Mouse (Mus musculus) MEL-GATA-1-ER (cell line): Measurements from ENCODE around the gene Nyap1.

Source experiments
- DNase-seq: peaks from one replicate; pipeline ENCODE4 v3.0.0-alpha.2; 2012; ENCODE audit warnings: low read depth; ENCODE audit errors: extremely low read depth

Nyap1 gene

DNA sequence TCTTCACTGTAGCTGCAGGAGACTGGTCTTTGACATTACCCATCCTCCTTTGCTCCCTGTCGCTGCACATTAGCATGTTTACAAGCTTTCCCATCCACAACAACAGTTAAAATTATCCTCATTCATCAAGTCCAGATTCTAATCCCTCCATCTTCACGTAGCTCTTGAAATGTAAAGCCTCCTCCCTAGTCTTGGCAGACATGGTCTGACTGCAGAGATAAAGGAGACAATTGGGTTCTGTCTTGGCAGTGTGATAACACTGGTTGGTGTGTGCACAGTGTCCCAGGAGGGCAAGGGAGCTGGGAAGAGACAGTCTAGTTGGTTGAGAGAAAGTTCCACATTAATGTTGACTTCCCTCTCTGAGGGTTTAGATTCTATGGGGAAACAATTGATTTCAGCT is 41.6 kb downstream of the Nyap1 start:
- DNase-seq: no peak

DNA sequence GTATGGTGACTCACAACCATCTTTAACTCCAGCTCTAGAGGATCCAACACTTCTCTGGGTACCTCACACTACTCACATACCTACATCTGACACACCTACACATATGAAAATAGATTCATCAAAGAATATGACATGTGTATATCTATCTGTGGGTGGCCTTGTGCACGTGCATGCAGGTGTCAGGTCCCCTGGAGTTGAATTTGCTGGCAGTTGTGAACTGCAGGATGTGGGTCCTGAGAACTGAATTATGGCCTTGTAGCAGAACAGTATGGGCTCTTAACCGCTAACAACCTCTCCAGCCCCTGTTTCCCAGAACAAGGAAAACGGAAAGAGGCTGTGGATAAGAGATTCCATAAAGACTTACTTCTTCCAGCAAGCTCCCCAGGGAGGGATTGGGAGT is 42.3 kb downstream of the Nyap1 start:
- DNase-seq: no peak

DNA sequence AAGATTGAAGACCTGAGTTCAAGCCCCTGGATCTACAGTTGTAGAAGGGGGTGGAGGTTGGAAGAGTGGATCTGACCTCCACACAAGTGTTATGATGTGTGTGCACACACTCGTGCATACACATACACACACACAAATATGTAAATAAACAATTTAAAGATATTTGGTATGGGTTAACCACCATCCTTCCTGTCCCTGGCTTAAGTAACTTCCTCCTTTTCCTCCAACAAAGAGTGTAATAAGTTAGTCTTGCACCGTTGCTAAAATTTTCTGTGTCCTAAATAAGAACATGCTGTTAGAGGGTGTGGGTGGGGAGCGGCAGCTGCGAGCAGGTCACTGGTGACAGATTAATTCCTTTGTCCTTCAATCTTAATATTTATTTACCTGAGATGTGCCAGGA is 45.5 kb downstream of the Nyap1 start:
- DNase-seq: no peak

DNA sequence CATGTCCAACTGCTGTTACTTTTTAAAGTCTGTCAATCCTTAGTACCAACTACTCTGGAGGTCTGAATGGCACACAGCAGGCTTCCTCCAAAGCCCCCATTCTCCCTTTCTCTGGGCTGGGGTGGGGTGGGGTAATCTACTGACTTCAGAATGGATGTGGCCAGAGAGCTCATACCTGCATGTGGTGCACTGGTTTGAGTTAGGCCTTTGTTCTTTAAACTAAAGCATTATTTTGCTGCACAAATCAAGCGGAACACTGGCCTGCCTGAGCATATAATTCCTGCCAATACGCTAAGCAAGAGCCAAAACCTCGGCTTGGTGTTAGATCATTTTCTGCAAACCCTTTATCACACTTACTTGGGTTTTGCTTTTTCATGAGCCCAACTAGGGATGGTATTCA is 46.6 kb downstream of the Nyap1 start:
- no peak for DNase-seq

DNA sequence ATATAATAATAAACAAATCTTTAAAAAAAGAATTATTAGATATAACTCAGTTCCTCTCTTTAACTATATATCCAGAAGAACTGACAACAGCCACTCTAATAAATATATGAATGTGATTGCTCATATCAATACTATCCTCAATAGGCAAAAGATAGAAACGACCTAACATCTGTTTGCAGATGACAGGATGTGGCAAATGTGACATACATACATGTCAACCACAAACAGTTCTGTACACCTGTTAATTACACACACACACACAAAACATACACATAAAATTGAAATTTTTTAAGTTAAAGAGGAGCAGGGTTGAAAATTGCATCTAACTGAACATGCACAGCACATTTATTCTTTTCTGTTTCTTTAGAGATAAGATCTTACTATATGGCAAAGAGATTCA is 49.5 kb downstream of the Nyap1 start:
- DNase-seq: no peak

DNA sequence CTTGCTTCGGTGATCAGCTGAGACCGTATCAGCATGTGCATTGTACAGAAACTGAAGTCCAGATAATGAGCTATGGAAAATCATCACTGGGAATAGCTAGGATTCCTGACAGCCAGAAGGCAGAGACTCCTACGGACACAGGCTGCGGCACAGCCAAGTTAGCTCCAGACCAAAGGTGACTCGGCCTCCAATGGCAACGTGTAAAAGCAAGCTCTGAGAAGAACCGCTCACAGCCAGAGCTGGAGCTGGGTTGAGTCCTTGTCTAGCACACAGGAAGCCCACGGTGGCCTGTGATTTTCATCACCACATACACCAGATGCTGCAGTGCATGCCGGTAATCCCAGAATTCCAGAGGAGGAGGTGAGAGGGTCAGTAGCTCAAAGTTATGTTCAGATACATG is 50.9 kb downstream of the Nyap1 start:
- DNase-seq: no peak

DNA sequence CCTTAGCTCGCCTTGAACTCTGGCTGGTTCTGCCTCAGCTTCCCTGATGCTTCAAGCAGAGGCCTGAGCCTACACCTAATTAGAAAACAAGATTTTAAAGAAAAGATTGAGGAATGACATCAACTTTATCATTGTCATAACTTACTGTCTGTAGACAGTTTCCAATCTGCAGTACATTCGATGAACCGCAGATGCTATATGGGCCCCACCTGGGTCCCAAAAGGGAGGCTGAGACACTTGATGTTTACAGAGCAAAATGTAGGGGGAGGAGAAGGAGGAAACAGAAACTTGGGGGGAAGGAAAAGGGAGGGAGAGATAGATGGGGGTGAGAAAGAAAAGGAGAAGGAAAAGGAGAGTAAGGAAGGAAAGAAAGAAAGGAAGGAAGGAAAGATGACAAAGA is 51.4 kb downstream of the Nyap1 start:
- DNase-seq: no peak

DNA sequence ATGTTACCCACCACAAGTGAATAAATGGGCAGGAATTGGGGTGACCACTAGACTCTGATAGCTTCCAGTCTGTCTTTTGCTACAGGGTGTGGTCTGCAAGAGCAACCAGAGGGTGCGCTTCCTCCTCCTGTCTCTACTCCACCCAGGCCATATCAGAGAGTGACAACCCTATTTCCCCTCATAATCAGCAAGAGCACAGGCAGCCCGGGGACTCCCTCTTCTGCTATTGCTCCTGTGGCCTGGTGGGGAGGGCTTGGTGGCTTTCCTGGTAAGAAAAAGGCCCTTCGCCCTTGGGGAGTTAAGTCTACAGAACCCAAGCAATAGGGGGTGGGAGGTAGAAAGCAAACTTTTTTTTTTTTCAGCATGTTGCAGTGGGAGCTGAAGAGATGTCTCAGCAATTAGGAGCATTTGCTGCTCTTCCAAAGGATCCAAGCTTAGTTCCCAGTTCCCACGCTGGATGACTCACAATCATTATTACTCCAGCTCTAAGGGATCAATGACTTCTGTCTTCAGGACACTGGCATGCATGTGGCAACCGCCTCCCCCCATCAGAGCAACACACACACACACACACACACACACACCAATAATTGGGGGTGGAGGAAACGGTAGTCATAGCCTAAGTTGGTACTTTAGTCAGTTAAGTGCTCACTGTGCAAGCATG is 55.1 kb downstream of the Nyap1 start:
- DNase-seq: peak; percentile 98

DNA sequence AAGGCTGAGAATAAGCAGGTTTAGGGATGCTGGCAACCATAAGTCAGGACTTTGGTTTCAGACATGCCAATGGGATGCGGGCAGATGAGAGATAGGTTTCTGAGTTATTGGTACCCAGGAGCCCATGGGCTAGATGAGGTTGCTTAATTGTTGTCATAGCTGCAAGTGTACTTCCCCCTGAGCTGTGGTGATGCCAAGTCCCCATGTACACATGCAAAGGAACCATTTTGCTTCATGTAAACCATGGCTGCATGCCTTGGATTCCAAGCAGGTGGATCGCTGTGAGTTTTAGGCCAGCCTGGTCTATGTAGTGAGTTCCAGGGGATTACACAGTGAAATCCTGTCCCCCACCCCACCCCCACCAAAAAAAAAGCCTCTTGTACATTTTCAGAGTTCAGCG is 55.8 kb downstream of the Nyap1 start:
- DNase-seq: peak; percentile 75

DNA sequence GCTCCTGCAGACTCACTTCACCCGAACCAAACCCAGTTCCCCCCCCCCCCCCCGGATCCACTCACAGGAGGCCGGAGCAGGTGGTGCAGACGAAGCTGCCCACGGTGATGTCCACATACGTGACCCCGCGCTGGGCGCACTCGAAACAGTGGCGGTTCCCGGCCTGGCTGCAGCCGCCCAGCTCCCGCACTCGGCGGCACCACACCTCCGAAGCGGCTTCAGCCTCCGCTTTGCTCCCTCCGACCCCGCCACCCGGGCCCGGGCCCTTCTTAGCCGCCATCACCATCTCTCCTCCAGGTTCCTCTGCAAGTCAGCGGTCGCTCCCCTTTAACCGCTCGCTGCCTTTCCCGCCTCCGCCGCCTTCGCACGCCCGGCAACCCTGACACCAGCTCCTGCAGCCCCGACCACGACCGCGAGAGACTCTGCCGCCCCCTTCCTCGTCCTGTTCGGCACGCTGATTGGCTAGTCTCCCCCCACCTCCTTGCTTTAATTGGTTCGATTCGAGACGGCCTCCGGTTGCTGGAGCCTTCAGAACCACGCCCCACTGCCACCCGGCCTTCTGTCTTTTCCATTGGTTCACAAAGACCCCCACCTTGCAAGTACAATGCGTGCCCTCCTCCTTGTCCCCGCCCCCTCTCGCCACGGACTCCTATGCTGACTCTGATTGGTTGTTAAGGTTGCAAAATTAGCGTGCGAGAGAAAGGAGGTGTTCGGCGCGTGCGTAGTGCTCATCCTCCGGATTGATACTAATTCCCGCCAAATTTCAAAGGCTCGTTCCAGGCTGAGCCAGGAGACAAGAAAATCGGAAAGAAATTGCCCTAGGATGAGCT is 56.9 kb downstream of the Nyap1 start, which contains the start of gene Agfg2:
Gene Agfg2 (minus strand): TSS at position 433 of the 830 bp plus-strand sequence.
- DNase-seq: peak; percentile 99

DNA sequence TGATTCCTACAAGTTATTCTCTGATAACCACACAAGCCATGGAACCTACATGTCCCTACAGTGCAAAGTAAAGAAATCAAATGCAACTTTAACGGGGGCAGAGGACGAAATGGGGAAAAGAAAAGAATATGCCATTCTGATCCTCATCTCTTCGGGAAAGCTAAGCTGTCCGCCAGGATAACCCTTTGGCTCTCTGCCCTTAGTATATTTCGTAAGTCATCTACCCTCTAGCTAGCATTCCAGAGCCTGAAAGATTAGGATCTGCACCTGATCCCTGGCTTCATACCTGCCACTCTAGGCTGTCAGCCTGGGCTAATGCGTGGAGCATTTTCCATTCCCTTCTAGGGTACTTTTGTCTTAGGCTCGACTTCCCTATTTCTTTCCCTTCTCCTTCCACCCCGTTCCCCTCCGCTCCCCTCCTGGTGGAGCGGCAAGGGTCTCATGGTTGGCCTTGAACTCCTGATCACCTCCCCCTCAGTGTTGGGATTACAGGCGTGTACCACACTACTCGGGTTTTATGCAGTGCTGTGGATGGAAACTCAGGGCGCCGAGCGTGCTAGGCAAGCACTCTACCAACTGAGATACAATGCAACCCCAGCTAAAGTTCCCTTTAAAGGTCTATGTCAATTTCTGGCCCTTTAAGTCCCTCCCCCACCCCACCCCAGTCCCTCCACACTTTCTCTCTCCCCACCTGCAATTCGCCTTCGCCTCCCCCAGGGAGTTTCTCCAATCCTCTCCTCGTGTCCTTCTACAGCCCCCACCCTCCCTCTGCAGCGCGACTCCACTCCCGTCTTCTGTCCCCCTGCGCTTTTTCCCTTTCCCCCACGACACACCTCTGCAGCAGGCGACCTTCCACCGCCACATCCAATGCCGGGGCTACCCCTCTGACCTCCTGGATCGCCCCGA is 57.8 kb downstream of the Nyap1 start:
- peak; percentile 73 for DNase-seq

DNA sequence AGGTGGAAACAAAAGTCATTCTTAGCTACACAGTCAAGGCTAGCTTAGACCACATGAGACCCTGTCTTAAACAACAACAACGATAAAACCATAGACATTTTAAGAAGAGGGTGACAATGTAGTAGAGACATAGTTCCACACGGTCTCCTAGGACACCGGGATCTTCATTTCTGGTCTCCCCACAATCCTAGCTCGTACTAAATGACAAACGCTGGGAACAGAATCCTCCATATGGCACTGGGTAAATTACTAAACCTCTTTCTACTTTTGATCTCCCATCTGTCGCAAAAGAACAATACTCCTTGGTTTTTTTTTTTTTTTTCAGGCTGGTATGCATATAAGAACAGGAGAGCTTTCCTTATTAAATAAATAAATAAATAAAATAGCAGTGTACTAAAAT is 58.9 kb downstream of the Nyap1 start:
- DNase-seq: no peak
